Mouse (Mus musculus) MEL-GATA-1-ER (cell line): ENCODE data around the gene Hacd3.

Experiments
- DNase-seq: peaks from one replicate; pipeline ENCODE4 v3.0.0-alpha.2; 2012; ENCODE audit warnings: low read depth; ENCODE audit errors: extremely low read depth

Hacd3 gene

DNA sequence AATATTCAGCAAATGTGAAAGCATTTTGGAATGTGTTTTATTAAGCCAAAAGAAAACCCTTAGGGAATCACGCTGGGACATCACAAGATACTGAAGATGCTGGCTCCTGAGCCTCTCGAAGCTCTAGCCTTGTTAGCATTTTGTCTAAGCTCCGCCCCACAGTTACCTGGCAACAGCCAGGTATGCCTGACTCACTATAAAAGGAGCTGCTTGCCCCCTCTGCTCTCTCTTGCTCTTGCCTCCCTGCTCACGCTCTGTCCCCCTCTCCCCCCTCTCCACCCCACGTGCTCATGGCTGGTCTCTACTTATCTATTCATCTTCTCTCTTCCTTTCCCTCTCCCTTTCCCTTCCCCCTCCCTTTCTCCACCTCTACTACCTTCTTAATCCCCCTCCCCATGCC lies 69.4 kb downstream of the Hacd3 start:
- DNase-seq: no peak

GRCm38 (mm10) chr9:64951161-64951657 lies 70.3 kb downstream of the Hacd3 start, which contains the start of gene Slc24a1:
Slc24a1 (minus strand) TSS chr9:64951607.
- DNase-seq: no peak

DNA sequence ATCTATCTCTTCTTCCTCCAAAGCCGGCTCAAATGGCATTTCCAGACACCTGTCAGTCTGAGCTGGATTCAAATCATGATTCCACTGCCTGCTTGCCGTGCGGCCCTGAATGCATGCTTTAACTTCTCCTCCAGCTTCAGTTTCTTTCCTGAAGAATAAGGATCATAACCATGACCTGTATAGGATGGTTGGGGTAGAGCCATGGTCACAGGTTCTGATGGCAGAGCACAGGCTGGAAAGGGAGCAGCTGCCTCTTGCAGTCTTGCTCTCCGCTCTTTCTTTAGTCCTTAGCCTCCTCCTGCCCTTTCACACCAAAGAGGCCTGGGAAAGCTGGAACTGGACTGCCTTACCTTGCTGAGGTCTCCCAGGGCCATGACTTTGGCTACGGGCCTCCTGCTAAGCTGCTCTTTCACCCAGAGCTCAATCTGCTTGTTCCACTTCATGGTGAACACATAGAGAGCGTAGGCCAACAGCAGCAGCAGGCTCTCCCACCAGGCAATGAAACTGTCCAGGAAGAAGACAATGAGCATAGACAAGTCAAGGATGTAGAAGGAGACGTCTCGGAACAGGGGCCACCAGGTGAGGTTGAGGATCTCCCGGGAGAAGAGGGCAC lies 73.9 kb downstream of the Hacd3 start:
- no peak for DNase-seq

DNA sequence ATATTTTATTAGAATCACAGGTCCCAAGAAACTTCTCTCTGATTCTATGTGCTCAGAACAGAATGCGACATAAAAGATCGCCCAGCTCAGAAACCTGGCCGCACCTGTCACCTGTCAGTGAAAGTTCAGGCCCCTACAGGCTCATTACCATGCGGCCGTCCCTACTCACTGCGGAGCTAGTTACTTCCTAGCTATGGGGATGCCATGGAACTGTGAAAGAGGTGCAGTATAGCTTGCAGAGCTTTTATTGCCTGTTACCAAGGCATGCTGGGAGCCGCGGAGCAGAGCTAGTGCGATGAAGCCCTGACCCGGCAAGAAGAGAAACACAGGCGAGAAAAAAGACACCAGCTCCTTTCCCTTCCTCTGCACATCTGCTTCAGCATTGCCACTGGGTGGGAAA lies 77.5 kb downstream of the Hacd3 start:
- DNase-seq: no peak

- no peak for DNase-seq
These were observed 79.8 kb downstream of the Hacd3 start for GRCm38 (mm10) chr9:64941650-64942049.

GRCm38 (mm10) chr9:64940731-64941346 lies 80.7 kb downstream of the Hacd3 start:
- no peak for DNase-seq

DNA sequence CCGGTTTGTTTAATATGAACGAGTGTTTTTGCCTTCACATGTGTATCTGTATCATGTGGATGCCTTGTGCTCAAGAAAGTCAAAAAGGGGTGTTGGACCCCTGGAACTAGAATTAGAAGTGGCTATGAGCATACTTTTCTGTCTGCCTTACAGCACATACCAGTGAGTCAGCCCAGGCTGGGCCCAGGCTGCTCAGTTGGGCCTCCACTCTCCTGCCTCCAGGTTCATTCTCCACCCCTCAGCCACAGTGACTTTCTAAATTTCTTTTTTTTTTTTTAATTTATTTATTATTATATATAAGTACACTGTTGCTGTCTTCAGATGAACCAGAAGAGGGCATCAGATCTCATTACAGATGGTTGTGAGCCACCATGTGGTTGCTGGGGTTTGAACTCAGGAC lies 81.7 kb downstream of the Hacd3 start:
- no peak for DNase-seq

DNA sequence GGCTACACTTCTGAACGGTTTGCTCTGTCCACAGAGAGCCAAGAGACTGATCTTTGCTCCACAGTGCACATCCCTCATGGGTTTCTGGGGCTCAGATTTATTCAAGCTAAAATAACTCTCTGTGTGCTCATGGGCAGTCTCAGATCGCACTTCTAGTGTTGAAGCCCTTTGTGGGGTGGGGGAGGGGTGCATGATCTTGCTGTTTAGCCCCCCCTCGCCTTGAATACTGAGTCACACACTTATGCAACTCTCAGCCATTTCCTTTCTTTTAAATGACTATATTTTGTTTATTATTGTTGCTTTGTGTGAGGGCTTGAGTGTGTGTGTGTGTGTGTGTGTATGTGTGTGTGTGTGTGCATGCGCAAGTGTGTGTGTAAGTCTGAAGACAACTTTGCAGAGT lies 82.2 kb downstream of the Hacd3 start:
- no peak for DNase-seq

DNA sequence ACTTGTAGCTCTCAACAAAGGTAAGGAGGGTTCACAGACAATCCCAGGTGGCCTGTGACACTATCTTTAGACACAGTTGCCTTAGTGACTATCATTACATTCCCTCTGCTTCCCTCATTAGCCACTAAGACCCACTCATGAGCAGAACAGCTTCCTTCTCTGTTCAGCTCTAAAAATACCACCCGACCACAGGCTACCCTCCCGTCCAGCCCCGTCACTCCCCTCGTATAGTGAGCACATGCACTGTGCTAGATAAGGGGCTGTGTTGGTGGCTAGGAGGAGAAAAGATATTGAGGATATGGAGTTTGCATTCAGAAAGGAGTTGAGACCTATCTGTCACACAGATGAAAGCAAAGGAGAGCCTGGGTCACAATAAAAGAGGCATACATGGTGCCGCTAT lies 83.0 kb downstream of the Hacd3 start:
- DNase-seq: peak; percentile 86

- no peak for DNase-seq
These were observed 84.0 kb downstream of the Hacd3 start for GRCm38 (mm10) chr9:64937491-64937890.
